Mouse (Mus musculus) intestine, embryonic 16.5 days (tissue): ENCODE results near the gene Fgfr2. TPM values are rescaled to one million over a fixed set of nuclear protein-coding genes. Genes with fewer than 3 reads are reported as not detected.

Experiments used
- ATAC-seq: fragments of 200-750 bp; cut with Nextera tagmentation; 2 replicates; pipeline ENCODE4 v1.8.0; 2017; ENCODE audit warnings: moderate TSS enrichment, moderate library complexity
- H3K27ac ChIP-seq: fragments of 300-500 bp; sonication (generic); 2 replicates; pipeline ENCODE4 v1.5.1; 2014; ENCODE audit warnings: mild to moderate bottlenecking, low read length
- H3K27me3 ChIP-seq: fragments of 300-500 bp; sonication (generic); replicated peaks from 2 replicates; pipeline ENCODE4 v1.6.1; 2014; ENCODE audit warnings: low read length, control low read depth, mixed read lengths; ENCODE audit not compliant: control insufficient read depth, insufficient read depth
- H3K36me3 ChIP-seq: fragments of 300-500 bp; sonication (generic); 2 replicates; pipeline ENCODE4 v1.6.1; 2014; ENCODE audit warnings: low read length, control low read depth; ENCODE audit not compliant: control insufficient read depth, insufficient read depth
- H3K4me1 ChIP-seq: fragments of 300-500 bp; sonication (generic); 2 replicates; pipeline ENCODE4 v1.6.1; 2014; ENCODE audit warnings: low read length, control low read depth, mixed read lengths; ENCODE audit not compliant: control insufficient read depth, insufficient read depth
- H3K4me2 ChIP-seq: fragments of 300-500 bp; sonication (generic); 2 replicates; pipeline ENCODE4 v1.6.1; 2014; ENCODE audit warnings: low read depth, low read length, control low read depth
- H3K4me3 ChIP-seq: fragments of 300-500 bp; sonication (generic); 2 replicates; pipeline ENCODE4 v1.5.1; 2014; ENCODE audit warnings: mild to moderate bottlenecking, low read length
- H3K9ac ChIP-seq: fragments of 300-500 bp; sonication (generic); 2 replicates; pipeline ENCODE4 v1.6.1; 2014; ENCODE audit warnings: low read depth, low read length
- H3K9me3 ChIP-seq: fragments of 300-500 bp; sonication (generic); 2 replicates; pipeline ENCODE4 v1.6.1; 2016; ENCODE audit warnings: low read length, control low read depth; ENCODE audit not compliant: control insufficient read depth
- WGBS: fragments of 180-500 bp; shearing (Covaris S2); extraction: QIAGEN DNeasy Blood & Tissue Kit; methylation state at CpG from one replicate; pipeline ENCODE4 v1.1.7; 2014; 5-methylcytosine and 5-hydroxymethylcytosine counted together
- polyA plus RNA-seq: library from polyadenylated mRNA; unstranded; fragments of >200 nt; fragmentation: Nextera tagmentation; extraction: Ambion mirVana; gene quantifications from 2 replicates; pipeline ENCODE4 v1.2.1, GENCODE M21; 2015

Fgfr2 gene
- polyA plus RNA-seq, 1 experiment from 2014 or later = 47.3 TPM

GRCm38 (mm10) chr7:132859042-132859958 lies 263.9 kb downstream of the Fgfr2 start, which contains the start of gene Abraxas2:
TSS of gene Abraxas2 (plus strand) at chr7:132859225.
- H3K9ac ChIP-seq = peak within 1 kb of the TSS; percentile 93
- peak within 1 kb of the TSS; percentile 91 for H3K27ac ChIP-seq
- no peaks in the 10 kb centered on the region for H3K36me3 ChIP-seq
- peak within 1 kb of the TSS; percentile 74 for H3K4me2 ChIP-seq
- WGBS = under 1% methylated on average over 53 of the region's 53 CpGs
- H3K27me3 ChIP-seq = no peaks in the 10 kb centered on the region
- peak within 1 kb of the TSS; percentile 93 for H3K4me3 ChIP-seq
- peak; percentile 97 for ATAC-seq
- no peaks in the 10 kb centered on the region for H3K9me3 ChIP-seq
- H3K4me1 ChIP-seq = peaks cover 6% of the 10 kb centered on the region

DNA sequence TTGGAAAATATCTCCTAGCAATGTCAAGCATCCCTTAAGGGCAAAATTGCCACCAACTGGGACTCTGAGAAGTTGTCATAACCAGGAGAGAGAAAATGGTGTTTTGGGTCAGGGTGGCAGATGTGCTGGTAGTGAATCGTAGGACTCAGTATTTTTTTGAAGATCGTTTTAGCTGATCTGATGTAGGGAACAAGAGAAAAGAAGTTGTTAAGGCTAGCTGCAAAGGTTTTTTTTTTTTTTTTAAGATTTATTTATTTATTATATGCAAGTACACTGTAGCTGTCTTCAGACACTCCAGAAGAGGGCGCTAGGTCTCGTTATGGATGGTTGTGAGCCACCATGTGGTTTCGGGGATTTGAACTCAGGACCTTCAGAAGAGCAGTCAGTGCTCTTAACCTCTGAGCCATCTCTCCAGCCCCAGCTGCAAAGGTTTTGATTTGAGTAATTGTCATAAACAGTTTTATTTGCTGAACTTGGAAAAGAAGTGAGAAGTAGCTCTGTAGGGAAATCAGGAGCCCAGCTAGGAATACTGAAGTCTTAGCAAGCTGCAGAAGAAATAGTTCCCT lies 265.0 kb downstream of the Fgfr2 start:
- Histone ChIP-seq H3K4me3 (no peak overlapping the region), H3K27me3 (no peaks in the 10 kb centered on the region), H3K4me2 (no peak overlapping the region), H3K9me3 (no peaks in the 10 kb centered on the region), H3K9ac (no peak overlapping the region), H3K4me1 (peaks cover 6% of the 10 kb centered on the region), H3K36me3 (no peaks in the 10 kb centered on the region), H3K27ac (no peak overlapping the region)
- WGBS = 70% methylated on average over 5 of the region's 5 CpGs
- ATAC-seq = no peak

DNA sequence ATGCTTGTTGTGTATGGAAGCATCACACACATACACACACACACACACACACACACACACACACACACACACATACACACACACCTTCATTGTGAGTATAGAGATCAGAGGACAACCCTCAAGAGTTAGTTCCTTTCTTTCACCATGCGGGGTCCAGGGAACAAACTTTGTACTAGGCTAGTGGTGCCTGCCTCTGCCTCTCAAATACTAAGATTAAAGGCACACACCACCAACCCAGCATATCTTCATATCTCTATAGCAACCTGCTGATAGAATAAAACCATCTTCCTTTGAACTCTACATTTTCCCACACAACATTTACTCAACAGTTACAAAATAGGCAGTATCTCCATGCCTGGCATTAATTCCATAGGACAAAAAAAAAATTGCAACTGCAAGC lies 267.1 kb downstream of the Fgfr2 start:
- Histone ChIP-seq H3K9ac (no peak overlapping the region), H3K27me3 (no peaks in the 10 kb centered on the region), H3K4me1 (peaks cover 12% of the 10 kb centered on the region), H3K27ac (no peak overlapping the region), H3K4me3 (no peak overlapping the region), H3K36me3 (no peaks in the 10 kb centered on the region), H3K9me3 (no peaks in the 10 kb centered on the region), H3K4me2 (no peak overlapping the region)
- WGBS = 75% methylated on average over 1 of the region's 1 CpGs
- ATAC-seq = no peak

GRCm38 (mm10) chr7:132853946-132854345 lies 269.2 kb downstream of the Fgfr2 start:
- Histone ChIP-seq H3K27me3 (no peaks in the 10 kb centered on the region), H3K9ac (no peak overlapping the region), H3K4me1 (0 out of 2 replicates have a peak, but pooled peaks cover 6% of the 10 kb centered on the region), H3K36me3 (no peaks in the 10 kb centered on the region), H3K9me3 (no peaks in the 10 kb centered on the region), H3K4me2 (no peak overlapping the region), H3K27ac (no peak overlapping the region), H3K4me3 (no peak overlapping the region)
- WGBS = 56% methylated on average over 4 of the region's 4 CpGs
- no peak for ATAC-seq

- no peak for ATAC-seq
- Histone ChIP-seq H3K4me3 (no peak overlapping the region), H3K4me1 (0 out of 2 replicates have a peak, but pooled peaks cover 6% of the 10 kb centered on the region), H3K4me2 (no peak overlapping the region), H3K9me3 (no peaks in the 10 kb centered on the region), H3K36me3 (no peaks in the 10 kb centered on the region), H3K27ac (no peak overlapping the region), H3K9ac (no peak overlapping the region), H3K27me3 (no peaks in the 10 kb centered on the region)
- 87% methylated on average over 6 of the region's 6 CpGs for WGBS
Observed at GRCm38 (mm10) chr7:132853361-132853760, 269.8 kb downstream of the Fgfr2 start.

DNA sequence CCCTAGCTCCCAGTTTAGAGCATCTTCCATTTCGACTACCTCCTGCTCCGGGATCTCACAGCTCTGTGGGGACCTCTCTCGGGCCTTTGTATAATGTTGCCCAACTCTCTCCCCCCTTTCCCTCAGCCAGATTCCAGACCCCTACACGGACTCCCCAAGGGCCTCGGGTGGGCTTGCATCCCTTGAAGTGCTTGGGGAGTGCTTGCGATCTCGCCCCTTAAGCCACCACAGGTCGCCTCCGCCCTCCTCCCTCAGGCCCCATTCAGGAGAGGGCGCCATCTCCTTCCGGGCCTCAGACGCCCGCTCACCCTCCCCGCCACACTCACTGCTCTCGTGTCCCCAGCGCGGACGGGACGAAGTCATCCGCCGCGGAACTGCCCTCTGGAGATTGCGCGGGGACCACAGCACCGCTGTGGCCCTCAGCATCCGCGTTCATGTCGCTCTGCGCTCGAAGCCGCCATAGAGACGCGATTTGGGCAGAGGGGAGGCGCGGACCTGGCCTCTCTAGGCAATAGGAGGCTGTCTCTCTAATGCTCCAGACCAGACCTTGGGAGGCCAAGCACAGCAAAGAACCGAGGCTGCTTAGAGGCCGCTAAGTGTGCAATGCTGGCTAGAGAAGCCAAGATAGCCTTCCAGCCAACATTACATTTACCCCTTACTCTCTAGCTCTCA lies 270.8 kb downstream of the Fgfr2 start, which contains the start of gene Eef1akmt2:
TSS of gene Eef1akmt2 (minus strand) at position 501 of the 672 bp plus-strand sequence.
- no peaks in the 10 kb centered on the region for H3K9me3 ChIP-seq
- 1% methylated on average over 37 of the region's 37 CpGs for WGBS

GRCm38 (mm10) chr7:132843152-132843551 lies 280.0 kb downstream of the Fgfr2 start:
- no peak overlapping the region for H3K9ac ChIP-seq
- no peak overlapping the region for H3K4me2 ChIP-seq
- WGBS = 95% methylated on average over 3 of the region's 3 CpGs
- ATAC-seq = no peak
- H3K4me1 ChIP-seq = no peaks in the 10 kb centered on the region
- no peak overlapping the region for H3K27ac ChIP-seq
- H3K4me3 ChIP-seq = no peak overlapping the region
- H3K9me3 ChIP-seq = no peaks in the 10 kb centered on the region
- H3K27me3 ChIP-seq = no peaks in the 10 kb centered on the region
- no peaks in the 10 kb centered on the region for H3K36me3 ChIP-seq

More for the DNA sequence above, 270.8 kb downstream of the Fgfr2 start, which contains the start of gene Eef1akmt2:
- peak within 1 kb of the TSS; percentile 97 for H3K27ac ChIP-seq
- peak within 1 kb of the TSS; percentile 62 for H3K4me2 ChIP-seq
- ATAC-seq = peak; percentile 98
- peak within 1 kb of the TSS; percentile 97 for H3K9ac ChIP-seq
- peak within 1 kb of the TSS; percentile 86 for H3K4me3 ChIP-seq
- no peaks in the 10 kb centered on the region for H3K36me3 ChIP-seq
- H3K4me1 ChIP-seq = 0 out of 2 replicates have a peak, but pooled peaks cover 6% of the 10 kb centered on the region
- no peaks in the 10 kb centered on the region for H3K27me3 ChIP-seq

GRCm38 (mm10) chr7:132842455-132842854 lies 280.7 kb downstream of the Fgfr2 start:
- Histone ChIP-seq H3K4me1 (no peaks in the 10 kb centered on the region), H3K36me3 (no peaks in the 10 kb centered on the region), H3K9me3 (no peaks in the 10 kb centered on the region), H3K27me3 (no peaks in the 10 kb centered on the region), H3K27ac (no peak overlapping the region), H3K4me2 (no peak overlapping the region), H3K9ac (no peak overlapping the region), H3K4me3 (no peak overlapping the region)
- ATAC-seq = no peak
- 91% methylated on average over 1 of the region's 1 CpGs for WGBS

DNA sequence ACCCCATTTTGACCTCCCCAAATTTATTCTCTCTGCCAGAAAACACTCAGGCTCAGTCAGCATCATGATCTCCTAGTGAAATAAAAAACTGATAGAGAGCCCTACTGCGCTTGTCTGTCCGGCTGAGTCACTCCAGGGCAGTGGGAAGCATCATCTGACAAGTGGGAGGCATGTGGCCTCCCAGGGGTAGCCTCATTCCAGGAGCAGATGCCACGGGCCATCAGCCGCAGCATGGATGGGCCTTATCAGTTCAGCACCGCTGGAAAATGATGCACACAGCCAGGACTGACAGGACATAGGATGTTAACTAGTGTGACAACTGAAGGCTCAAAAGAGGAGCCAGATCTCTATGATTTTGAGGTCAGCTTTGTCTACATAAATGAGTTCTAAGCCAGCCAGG lies 281.9 kb downstream of the Fgfr2 start:
- Histone ChIP-seq H3K9ac (no peak overlapping the region), H3K36me3 (no peaks in the 10 kb centered on the region), H3K9me3 (no peaks in the 10 kb centered on the region), H3K4me3 (no peak overlapping the region), H3K4me2 (no peak overlapping the region), H3K4me1 (no peaks in the 10 kb centered on the region), H3K27me3 (no peaks in the 10 kb centered on the region), H3K27ac (no peak overlapping the region)
- ATAC-seq = no peak
- WGBS = 81% methylated on average over 5 of the region's 5 CpGs
